Comparison of ENCODE assay signal across 8 mouse cellular contexts in the genomic region with DNA sequence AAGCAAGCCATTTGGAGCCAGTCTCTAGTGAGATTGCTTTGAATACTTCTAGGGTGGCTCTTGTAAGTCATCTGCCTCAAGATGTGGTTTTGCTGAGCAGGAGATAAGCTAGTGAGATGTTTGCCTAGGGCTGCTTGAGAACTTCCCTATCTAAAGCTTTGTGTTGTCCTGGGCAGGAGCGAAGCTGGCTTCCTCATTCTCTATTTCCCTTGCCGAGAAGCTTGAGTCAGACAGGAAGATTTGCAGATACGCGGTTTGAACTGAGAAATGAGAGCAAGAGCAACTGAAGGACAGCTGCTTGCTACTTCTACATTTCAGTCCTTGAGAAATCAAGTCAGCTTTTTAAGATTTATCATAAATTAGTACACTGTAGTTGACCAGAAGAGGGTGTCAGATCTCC. TPM values are rescaled to one million over a fixed set of nuclear protein-coding genes. Genes with fewer than 3 reads are reported as not detected.
DNase-seq lines count a peak whose midpoint lies in the region; ATAC-seq and TF ChIP-seq lines count a peak whose summit lies in the region.

No protein-coding gene starts in this region.

- peak overlapping the region; percentile 2; the same call in 1 of the 2 replicates for H3K9ac ChIP-seq in heart, embryonic 14.5 days (ENCODE audit: low read length)
- H3K9ac ChIP-seq in forebrain, embryonic 13.5 days, result no peak overlapping the region; the same call in 1 of the 2 replicates

- ATAC-seq in heart, embryonic 14.5 days (ENCODE audit: insufficient number of reproducible peaks, insufficient read depth, low FRiP score, low read depth), result no peak
- ATAC-seq in forebrain, embryonic 13.5 days, result no peak

- H3K27ac ChIP-seq in heart, embryonic 14.5 days (replicated peaks in 1 of 2; ENCODE audit: control insufficient read depth in 1 of 2, insufficient read depth in 1 of 2, low read depth in 2 of 2, low read length in 2 of 2), result no peak overlapping the region
- no peak overlapping the region for H3K27ac ChIP-seq in forebrain, embryonic 13.5 days

- TF ChIP-seq CTCF in E14TG2a.4 (conservative IDR thresholded peaks at IDR 0.05; ENCODE audit: low read length), result no peak

- no peak for DNase-seq in heart, adult 8-10 months (ENCODE audit: low spot score)
- peak; percentile 62 for DNase-seq in lung, postnatal 36 days
- no peak for DNase-seq in left cerebral cortex, adult 18-20 months (ENCODE audit: low spot score in 2 of 2)
- DNase-seq in retina, postnatal 1 day, result no peak
- no peak for DNase-seq in frontal cortex, postnatal 25 days (ENCODE audit: low spot score in 2 of 2)

- no peaks in the 10 kb centered on the region for H3K9me3 ChIP-seq in heart, embryonic 14.5 days (ENCODE audit: control insufficient read depth, low read length)
- no peaks in the 10 kb centered on the region for H3K9me3 ChIP-seq in E14TG2a.4 (ENCODE audit: low read length)
- H3K9me3 ChIP-seq in forebrain, embryonic 13.5 days (replicated peaks), result no peaks in the 10 kb centered on the region

- whole genome bisulfite sequencing in heart, embryonic 14.5 days, result 53% methylated on average over 4 of the region's 4 CpGs
- 73% methylated on average over 4 of the region's 4 CpGs for WGBS in forebrain, embryonic 13.5 days

- no peaks in the 10 kb centered on the region for H3K27me3 ChIP-seq in heart, embryonic 14.5 days (ENCODE audit: control insufficient read depth, insufficient read depth, low read length)
- no peaks in the 10 kb centered on the region for H3K27me3 ChIP-seq in E14TG2a.4 (ENCODE audit: insufficient read depth, low read length)
- H3K27me3 ChIP-seq in forebrain, embryonic 13.5 days, result no peaks in the 10 kb centered on the region

- H3K4me3 ChIP-seq in heart, embryonic 14.5 days (ENCODE audit: control insufficient read depth in 1 of 2, insufficient read depth in 1 of 2, low read depth in 1 of 2, low read length in 2 of 2), result no peak overlapping the region
- peak overlapping the region; percentile 96 for H3K4me3 ChIP-seq in E14TG2a.4 (replicated peaks; ENCODE audit: low read length)
- H3K4me3 ChIP-seq in forebrain, embryonic 13.5 days, result peak overlapping the region; percentile 87; the same call in 1 of the 2 replicates

- H3K4me1 ChIP-seq in heart, embryonic 14.5 days (ENCODE audit: control insufficient read depth in 2 of 2, insufficient read depth in 2 of 2, low read length in 2 of 2), result peaks cover 5 to 20% of the 10 kb centered on the region in 2 experiments
- H3K4me1 ChIP-seq in E14TG2a.4 (replicated peaks; ENCODE audit: low read depth, low read length), result peaks cover 15% of the 10 kb centered on the region
- H3K4me1 ChIP-seq in forebrain, embryonic 13.5 days, result peaks cover 22% of the 10 kb centered on the region

- H3K4me2 ChIP-seq in heart, embryonic 14.5 days (ENCODE audit: low read length), result peak overlapping the region; percentile 96; the same call in 1 of the 2 replicates
- H3K4me2 ChIP-seq in forebrain, embryonic 13.5 days, result peak overlapping the region; percentile 96

- H3K36me3 ChIP-seq in heart, embryonic 14.5 days (ENCODE audit: control insufficient read depth, insufficient read depth, low read length), result peaks cover 41% of the 10 kb centered on the region
- H3K36me3 ChIP-seq in E14TG2a.4 (ENCODE audit: insufficient read depth, low read length), result peaks cover 39% of the 10 kb centered on the region
- peaks cover 29% of the 10 kb centered on the region for H3K36me3 ChIP-seq in forebrain, embryonic 13.5 days (ENCODE audit: poor library complexity, severe bottlenecking)

RNA-seq across cellular contexts. Expression of a gene that starts 3.2 kb away (rescaled TPM):
- polyA plus RNA-seq in heart, embryonic 14.5 days (2014; fragmentation: Nextera tagmentation; extraction: Ambion mirVana), result 914 and 1,003 TPM in 2 replicates
- 100 to 1,000 TPM; 559 to 671 (median 596) TPM for total RNA-seq in heart, adult 8-10 months (2022)
- polyA plus RNA-seq in forebrain, embryonic 13.5 days (2015; fragmentation: Nextera tagmentation; extraction: Ambion mirVana), result 1,199 and 1,336 TPM in 2 replicates
- total RNA-seq in left cerebral cortex, adult 18-20 months (2021), result 100 to 1,000 TPM; 337 to 359 TPM

RNA-seq across cellular contexts. Expression of a gene that starts 13.2 kb away (rescaled TPM):
- polyA plus RNA-seq in heart, embryonic 14.5 days (2014; fragmentation: Nextera tagmentation; extraction: Ambion mirVana), result 0.27 and 0.97 TPM in 2 replicates
- total RNA-seq in heart, adult 8-10 months (2022), result 1 to 10 TPM; 1.4 to 3.4 (median 1.6) TPM
- 0.18 and 0.19 TPM in 2 replicates for polyA plus RNA-seq in forebrain, embryonic 13.5 days (2015; fragmentation: Nextera tagmentation; extraction: Ambion mirVana)
- total RNA-seq in left cerebral cortex, adult 18-20 months (2021), result under 1 TPM; 0.21 to 0.37 TPM

RNA-seq across cellular contexts. Expression of a gene that starts 13.7 kb away (rescaled TPM):
- 25.5 and 28.4 TPM in 2 replicates for polyA plus RNA-seq in heart, embryonic 14.5 days (2014; fragmentation: Nextera tagmentation; extraction: Ambion mirVana)
- 10 to 100 TPM; 19.2 to 23.5 (median 22.3) TPM for total RNA-seq in heart, adult 8-10 months (2022)
- polyA plus RNA-seq in forebrain, embryonic 13.5 days (2015; fragmentation: Nextera tagmentation; extraction: Ambion mirVana), result 36.2 and 41.6 TPM in 2 replicates
- 100 to 1,000 TPM; 226 to 235 TPM for total RNA-seq in left cerebral cortex, adult 18-20 months (2021)

RNA-seq across cellular contexts. Expression of a gene that starts 14.4 kb away (rescaled TPM):
- 205 and 234 TPM in 2 replicates for polyA plus RNA-seq in heart, embryonic 14.5 days (2014; fragmentation: Nextera tagmentation; extraction: Ambion mirVana)
- total RNA-seq in heart, adult 8-10 months (2022), result 10 to 100 TPM; 65.3 to 88.1 (median 74.1) TPM
- polyA plus RNA-seq in forebrain, embryonic 13.5 days (2015; fragmentation: Nextera tagmentation; extraction: Ambion mirVana), result 227 and 236 TPM in 2 replicates
- 10 to 100 TPM; 78.5 to 90.0 TPM for total RNA-seq in left cerebral cortex, adult 18-20 months (2021)

RNA-seq across cellular contexts. Expression of a gene that starts 29.7 kb away (rescaled TPM):
- polyA plus RNA-seq in heart, embryonic 14.5 days (2014; fragmentation: Nextera tagmentation; extraction: Ambion mirVana), result 2.9 and 3.9 TPM in 2 replicates
- 1 to 10 TPM in 1 of 4 experiments, under 1 TPM in 3; 0.66 to 1.1 (median 0.80) TPM for total RNA-seq in heart, adult 8-10 months (2022)
- 2.1 and 3.4 TPM in 2 replicates for polyA plus RNA-seq in forebrain, embryonic 13.5 days (2015; fragmentation: Nextera tagmentation; extraction: Ambion mirVana)
- total RNA-seq in left cerebral cortex, adult 18-20 months (2021), result 10 to 100 TPM in 1 of 2 experiments, 1 to 10 TPM in 1; 7.9 to 10.8 TPM

Comparison
In these comparisons a context has a peak if more than half of its experiments do, and no peak if none do; other contexts are left out.
1. H3K4me3 ChIP-seq: peak in E14TG2a.4 (single experiment) and forebrain, embryonic 13.5 days (single experiment); none in heart, embryonic 14.5 days (0 of 2).
2. RNA of a gene that starts 13.7 kb away (total RNA-seq): 226 to 235 TPM in left cerebral cortex, adult 18-20 months; 19.2 to 23.5 TPM in heart, adult 8-10 months; every median in the first group is over 4 times any median in the second.